Mouse (Mus musculus) stomach, embryonic 16.5 days (tissue): ENCODE data around the gene Chic1. TPM values are rescaled to one million over a fixed set of nuclear protein-coding genes. Genes with fewer than 3 reads are reported as not detected.

Source experiments
- polyA plus RNA-seq: library from polyadenylated mRNA; unstranded; fragments of >200 nt; fragmentation: Nextera tagmentation; extraction: Ambion mirVana; gene quantifications from 2 replicates; pipeline ENCODE4 v1.2.1, GENCODE M21; 2015

The Chic1 gene
- polyA plus RNA-seq, 1 experiment from 2014 or later: 3.4 TPM

Other genes with a start within 250 kb of the Chic1 start
- 2.8 and 3.1 TPM in 2 replicates for gene Nap1l2, start 169.8 kb upstream of the Chic1 start, polyA plus RNA-seq
- not detected in 2 replicates for gene Cdx4, start 35.1 kb upstream of the Chic1 start, polyA plus RNA-seq
- 0.40 and 0.49 TPM in 2 replicates for gene Tsx, start 58.0 kb downstream of the Chic1 start, polyA plus RNA-seq
- gene Gm26992, start 65.5 kb downstream of the Chic1 start, polyA plus RNA-seq: not detected in 2 replicates